Mouse (Mus musculus) retina, postnatal 1 day (tissue): ENCODE data around the gene 1700047I17Rik2.
"Not testable (repeated sequence)": the region's sequence is repeated elsewhere in the genome, so short reads cannot be mapped to it uniquely, and the experiment has no call there.

Experiments
- DNase-seq: peaks from one replicate; pipeline ENCODE4 v3.0.0-alpha.2; 2012

The 1700047I17Rik2 gene

DNA sequence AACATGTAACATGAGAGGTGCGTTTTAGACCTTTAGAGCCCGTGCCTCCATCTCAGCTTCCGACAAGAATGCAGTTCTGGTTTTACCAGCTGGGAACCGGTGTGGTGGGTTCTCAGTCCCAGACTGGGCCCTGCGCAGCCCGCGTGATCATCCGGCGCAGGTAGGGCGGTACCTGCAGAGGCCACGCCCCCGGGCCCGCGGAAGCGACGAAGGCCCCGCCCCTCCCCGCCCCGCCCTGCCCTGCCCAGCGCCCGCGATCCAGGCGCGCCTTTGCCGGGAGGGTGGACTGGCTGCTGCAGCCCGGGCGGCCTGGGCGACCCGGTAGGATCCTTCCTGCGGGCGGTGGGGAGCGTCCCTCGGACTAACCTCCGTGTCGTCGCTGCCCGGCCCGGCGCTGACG is at the start of gene 1700047I17Rik2:
Gene 1700047I17Rik2 (plus strand): TSS at position 287 of the 400 bp plus-strand sequence.
- DNase-seq: not testable (repeated sequence)

DNA sequence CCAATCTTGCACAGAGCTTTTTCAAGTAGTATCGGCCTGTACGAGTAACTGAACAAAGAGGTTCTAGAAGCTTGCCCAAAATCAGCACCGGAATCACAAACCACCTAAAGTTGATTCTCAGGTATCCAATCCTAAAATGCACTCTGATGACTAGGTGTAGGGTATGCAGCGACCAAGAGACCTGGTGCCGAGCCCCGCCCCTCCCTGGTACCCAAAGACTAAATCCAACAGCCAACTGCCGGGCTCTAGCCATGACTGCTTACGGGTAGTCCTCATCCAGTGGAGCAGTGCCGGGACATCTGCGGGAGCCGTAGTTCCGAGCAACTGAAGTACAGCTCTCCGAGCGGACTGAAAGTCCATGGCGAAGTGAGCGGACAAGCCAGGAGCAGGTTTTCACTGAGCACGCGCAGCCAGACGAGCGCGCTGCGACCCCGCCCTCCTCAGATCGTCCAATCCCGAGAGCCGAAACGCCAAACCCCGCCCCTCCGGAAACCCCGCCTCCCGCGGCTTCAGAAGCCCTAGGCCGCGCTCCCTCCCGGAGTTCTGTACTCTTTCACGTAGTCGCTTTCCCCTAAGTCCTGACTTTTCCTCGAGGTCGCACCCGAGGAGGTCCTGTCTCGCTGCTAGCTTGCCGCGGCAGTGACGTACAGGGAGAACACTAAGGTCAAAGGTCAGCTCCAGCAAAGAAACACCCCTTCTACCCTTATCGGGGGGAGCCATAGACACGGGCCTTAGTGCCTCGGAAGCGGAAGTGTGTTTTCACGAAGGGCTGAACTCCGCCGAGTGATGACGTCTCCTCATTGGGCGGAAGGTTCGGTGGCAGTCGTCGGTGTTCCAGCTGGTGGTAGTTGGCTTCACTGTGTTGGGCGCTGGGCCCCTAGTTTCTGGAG is 44.6 kb upstream of the 1700047I17Rik2 start, which contains the start of gene Srp54b:
Gene Srp54b (plus strand): TSS at position 546 of the 890 bp plus-strand sequence.
- not testable (repeated sequence) for DNase-seq

DNA sequence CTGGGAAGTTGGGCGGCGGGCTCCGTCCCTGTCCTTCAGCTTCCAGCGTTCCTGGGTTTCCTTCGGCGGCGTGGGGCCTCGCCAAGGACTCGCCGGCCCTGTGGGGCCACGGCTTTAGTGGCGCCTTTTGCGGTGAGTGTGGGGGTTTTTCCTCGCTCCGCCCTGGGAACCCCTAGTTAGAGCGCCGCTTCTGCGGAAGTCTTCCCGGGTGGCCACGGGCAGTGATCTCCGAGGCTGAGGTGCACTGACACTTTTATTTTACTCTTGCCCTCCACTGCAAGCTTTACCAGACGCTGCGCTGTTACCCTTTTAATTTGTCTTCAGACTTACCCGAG is 44.0 kb upstream of the 1700047I17Rik2 start:
- not testable (repeated sequence) for DNase-seq

DNA sequence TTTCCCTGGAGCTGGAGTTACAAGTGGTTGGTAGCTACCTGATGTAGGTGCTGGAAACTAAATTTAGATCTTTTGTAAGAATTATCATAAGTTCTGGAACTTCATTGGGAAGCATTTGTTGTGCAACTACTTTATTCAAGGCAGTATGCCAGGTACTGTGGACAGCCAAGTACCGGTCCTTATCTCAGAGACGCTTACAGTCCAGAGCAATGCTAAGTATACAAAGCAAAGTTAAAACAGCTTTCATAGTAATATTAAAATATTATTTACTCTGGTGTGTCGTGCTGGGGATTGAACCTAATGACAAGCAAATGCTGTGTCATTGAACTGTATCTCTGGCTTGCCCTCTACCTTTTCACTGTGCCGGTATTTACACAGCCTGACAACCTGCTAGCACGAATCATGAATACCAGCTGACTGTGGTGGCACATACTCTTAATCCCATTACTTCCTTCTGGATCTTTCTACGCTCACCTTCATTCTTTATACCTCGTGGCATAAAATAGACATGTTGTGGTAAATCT is 32.3 kb upstream of the 1700047I17Rik2 start:
- not testable (repeated sequence) for DNase-seq

DNA sequence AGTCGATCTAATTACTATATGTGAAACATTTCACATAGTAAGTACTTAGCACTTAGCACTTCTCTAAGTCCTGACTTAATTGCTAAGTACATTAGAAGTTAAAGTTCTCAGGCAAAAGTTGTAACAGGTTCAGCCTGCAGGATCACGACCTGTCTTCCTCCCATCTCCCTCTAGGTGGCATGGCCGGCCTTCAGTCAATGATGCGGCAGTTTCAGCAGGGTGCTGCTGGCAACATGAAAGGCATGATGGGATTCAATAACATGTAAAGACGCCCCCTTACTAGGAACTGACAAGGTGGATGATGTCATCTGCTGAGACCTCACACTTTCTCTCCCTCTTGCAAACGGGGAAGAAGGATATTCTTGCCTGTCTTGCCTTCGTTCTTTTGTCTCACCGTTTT is 11.7 kb upstream of the 1700047I17Rik2 start:
- not testable (repeated sequence) for DNase-seq

DNA sequence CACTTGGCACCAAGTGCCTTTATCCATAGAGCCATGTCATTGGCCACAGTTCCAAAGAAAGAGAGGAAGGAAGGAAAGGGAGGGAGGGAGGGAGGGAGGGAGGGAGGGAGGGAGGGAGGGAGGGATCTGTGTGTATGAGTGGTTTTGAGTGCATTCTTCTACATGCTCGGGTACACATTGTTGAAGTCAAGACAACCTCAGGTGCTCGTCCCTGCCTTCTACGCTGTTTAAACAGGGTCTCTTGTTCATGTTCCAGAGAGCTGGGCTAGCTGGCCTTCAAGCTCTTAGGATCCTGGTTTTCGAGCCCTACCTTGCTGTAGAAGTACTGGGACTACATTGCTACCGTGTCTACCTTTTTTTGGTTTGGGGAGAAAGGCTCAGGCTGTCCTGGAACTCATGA is 10.3 kb upstream of the 1700047I17Rik2 start:
- not testable (repeated sequence) for DNase-seq

DNA sequence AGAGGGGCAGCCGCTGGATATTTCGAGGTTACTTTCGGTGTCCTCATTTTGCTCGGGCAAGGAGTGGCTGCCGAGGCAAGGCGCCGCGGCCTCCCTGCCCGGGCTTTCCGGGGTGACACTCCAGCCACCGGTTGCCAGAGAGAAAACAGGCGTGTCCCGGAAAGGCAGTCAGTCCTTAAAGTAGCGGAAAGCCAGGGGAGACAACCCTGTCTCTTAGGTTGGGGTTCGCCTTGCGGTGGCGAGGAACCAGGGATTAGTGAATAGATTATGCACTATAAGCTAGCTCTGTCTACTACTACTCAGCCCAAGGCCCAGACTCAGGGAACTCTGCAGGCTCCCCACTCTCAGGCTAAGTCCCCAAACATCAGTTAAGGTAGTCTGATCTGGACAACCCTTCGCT is 407 bp downstream of the 1700047I17Rik2 start:
- DNase-seq: not testable (repeated sequence)

DNA sequence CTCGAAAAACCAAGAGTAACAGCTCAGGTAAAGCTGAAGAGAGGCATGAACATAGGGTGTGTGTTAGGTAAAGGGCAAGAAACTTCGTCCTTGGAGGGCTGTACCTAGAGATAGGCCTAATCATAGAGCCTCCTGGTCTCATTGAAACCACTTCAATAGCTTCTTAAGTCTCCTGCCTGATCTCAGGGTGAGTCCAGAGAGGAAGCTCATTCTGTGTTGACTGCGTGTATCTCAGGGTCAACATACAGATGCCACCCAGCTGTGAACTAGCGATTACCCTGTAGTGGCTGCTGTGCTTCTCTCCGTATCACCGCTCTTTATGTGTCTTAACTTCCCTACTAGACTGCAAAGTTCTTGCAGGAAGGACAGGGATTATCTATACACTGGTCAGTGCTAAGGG is 13.6 kb downstream of the 1700047I17Rik2 start:
- DNase-seq: not testable (repeated sequence)

DNA sequence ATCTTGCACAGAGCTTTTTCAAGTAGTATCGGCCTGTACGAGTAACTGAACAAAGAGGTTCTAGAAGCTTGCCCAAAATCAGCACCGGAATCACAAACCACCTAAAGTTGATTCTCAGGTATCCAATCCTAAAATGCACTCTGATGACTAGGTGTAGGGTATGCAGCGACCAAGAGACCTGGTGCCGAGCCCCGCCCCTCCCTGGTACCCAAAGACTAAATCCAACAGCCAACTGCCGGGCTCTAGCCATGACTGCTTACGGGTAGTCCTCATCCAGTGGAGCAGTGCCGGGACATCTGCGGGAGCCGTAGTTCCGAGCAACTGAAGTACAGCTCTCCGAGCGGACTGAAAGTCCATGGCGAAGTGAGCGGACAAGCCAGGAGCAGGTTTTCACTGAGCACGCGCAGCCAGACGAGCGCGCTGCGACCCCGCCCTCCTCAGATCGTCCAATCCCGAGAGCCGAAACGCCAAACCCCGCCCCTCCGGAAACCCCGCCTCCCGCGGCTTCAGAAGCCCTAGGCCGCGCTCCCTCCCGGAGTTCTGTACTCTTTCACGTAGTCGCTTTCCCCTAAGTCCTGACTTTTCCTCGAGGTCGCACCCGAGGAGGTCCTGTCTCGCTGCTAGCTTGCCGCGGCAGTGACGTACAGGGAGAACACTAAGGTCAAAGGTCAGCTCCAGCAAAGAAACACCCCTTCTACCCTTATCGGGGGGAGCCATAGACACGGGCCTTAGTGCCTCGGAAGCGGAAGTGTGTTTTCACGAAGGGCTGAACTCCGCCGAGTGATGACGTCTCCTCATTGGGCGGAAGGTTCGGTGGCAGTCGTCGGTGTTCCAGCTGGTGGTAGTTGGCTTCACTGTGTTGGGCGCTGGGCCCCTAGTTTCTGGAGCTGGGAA is 30.5 kb downstream of the 1700047I17Rik2 start, which contains the start of gene Srp54c:
Gene Srp54c (plus strand): TSS at position 543 of the 894 bp plus-strand sequence.
- DNase-seq: not testable (repeated sequence)

DNA sequence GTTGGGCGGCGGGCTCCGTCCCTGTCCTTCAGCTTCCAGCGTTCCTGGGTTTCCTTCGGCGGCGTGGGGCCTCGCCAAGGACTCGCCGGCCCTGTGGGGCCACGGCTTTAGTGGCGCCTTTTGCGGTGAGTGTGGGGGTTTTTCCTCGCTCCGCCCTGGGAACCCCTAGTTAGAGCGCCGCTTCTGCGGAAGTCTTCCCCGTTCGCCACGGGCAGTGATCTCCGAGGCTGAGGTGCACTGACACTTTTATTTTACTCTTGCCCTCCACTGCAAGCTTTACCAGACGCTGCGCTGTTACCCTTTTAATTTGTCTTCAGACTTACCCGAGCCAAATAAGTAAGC is 31.1 kb downstream of the 1700047I17Rik2 start:
- not testable (repeated sequence) for DNase-seq

DNA sequence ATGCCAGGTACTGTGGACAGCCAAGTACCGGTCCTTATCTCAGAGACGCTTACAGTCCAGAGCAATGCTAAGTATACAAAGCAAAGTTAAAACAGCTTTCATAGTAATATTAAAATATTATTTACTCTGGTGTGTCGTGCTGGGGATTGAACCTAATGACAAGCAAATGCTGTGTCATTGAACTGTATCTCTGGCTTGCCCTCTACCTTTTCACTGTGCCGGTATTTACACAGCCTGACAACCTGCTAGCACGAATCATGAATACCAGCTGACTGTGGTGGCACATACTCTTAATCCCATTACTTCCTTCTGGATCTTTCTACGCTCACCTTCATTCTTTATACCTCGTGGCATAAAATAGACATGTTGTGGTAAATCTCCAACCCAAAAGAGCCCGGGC is 42.9 kb downstream of the 1700047I17Rik2 start:
- not testable (repeated sequence) for DNase-seq

DNA sequence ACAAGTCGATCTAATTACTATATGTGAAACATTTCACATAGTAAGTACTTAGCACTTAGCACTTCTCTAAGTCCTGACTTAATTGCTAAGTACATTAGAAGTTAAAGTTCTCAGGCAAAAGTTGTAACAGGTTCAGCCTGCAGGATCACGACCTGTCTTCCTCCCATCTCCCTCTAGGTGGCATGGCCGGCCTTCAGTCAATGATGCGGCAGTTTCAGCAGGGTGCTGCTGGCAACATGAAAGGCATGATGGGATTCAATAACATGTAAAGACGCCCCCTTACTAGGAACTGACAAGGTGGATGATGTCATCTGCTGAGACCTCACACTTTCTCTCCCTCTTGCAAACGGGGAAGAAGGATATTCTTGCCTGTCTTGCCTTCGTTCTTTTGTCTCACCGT is 62.6 kb downstream of the 1700047I17Rik2 start:
- not testable (repeated sequence) for DNase-seq

DNA sequence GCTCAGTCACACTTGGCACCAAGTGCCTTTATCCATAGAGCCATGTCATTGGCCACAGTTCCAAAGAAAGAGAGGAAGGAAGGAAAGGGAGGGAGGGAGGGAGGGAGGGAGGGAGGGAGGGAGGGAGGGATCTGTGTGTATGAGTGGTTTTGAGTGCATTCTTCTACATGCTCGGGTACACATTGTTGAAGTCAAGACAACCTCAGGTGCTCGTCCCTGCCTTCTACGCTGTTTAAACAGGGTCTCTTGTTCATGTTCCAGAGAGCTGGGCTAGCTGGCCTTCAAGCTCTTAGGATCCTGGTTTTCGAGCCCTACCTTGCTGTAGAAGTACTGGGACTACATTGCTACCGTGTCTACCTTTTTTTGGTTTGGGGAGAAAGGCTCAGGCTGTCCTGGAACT is 64.0 kb downstream of the 1700047I17Rik2 start:
- not testable (repeated sequence) for DNase-seq
